Comparison of ENCODE assay signal across 10 mouse cellular contexts in genomic region chr1:172313613-172314411, GRCm38 (mm10). TPM values are rescaled to one million over a fixed set of nuclear protein-coding genes. Genes with fewer than 3 reads are reported as not detected.
DNase-seq lines count a peak whose midpoint lies in the region; ATAC-seq lines count a peak whose summit lies in the region.
"Had no signal": no experiment of that assay in that cellular context is flagged by ENCODE, and none has a peak within 500 bp of the region (broad histone marks: within the 10 kb centered on the region; RNA-seq: fewer than 3 reads in every experiment).

No protein-coding gene starts in this region.

- ATAC-seq in liver, embryonic 12.5 days: no peak
- no peak for ATAC-seq in CD4-positive, CD25-positive, alpha-beta regulatory T cell, adult 4 months

- H3K27ac ChIP-seq in forebrain, embryonic 10.5 days: peak overlapping the region; percentile 91; the same call in 1 of the 2 replicates
- no peak overlapping the region for H3K27ac ChIP-seq in liver, embryonic 12.5 days

- no peaks in the 10 kb centered on the region for H3K9me3 ChIP-seq in forebrain, embryonic 10.5 days
- no peaks in the 10 kb centered on the region for H3K9me3 ChIP-seq in liver, embryonic 12.5 days (replicated peaks)

- H3K27me3 ChIP-seq in forebrain, embryonic 10.5 days (ENCODE audit: poor library complexity, severe bottlenecking): peaks cover 41% of the 10 kb centered on the region
- no peaks in the 10 kb centered on the region for H3K27me3 ChIP-seq in liver, embryonic 12.5 days (replicated peaks)

- peaks cover 32% of the 10 kb centered on the region for H3K36me3 ChIP-seq in forebrain, embryonic 10.5 days (replicated peaks)
- H3K36me3 ChIP-seq in liver, embryonic 12.5 days: peaks cover 25% of the 10 kb centered on the region

- no peak overlapping the region for H3K9ac ChIP-seq in liver, embryonic 12.5 days

- peaks cover 80% of the 10 kb centered on the region for H3K4me1 ChIP-seq in forebrain, embryonic 10.5 days
- peaks cover 46% of the 10 kb centered on the region for H3K4me1 ChIP-seq in liver, embryonic 12.5 days

- peak overlapping the region; percentile 78 for H3K4me3 ChIP-seq in forebrain, embryonic 10.5 days
- no peak overlapping the region for H3K4me3 ChIP-seq in liver, embryonic 12.5 days

- peak; percentile 39 to 44 for DNase-seq in cerebellum, adult 18-20 months
- no peak for DNase-seq in cerebellum, postnatal 4 days (ENCODE audit: low spot score in 2 of 2)
- DNase-seq in 3T3-L1 (ENCODE audit: low read depth, low spot score): peak; percentile 87
- DNase-seq in forebrain, embryonic 10.5 days (ENCODE audit: extremely low spot score, low spot score): no peak
- no peak for DNase-seq in thymus, postnatal 14 days
- no peak for DNase-seq in frontal cortex, postnatal 14 days (ENCODE audit: low spot score in 2 of 2)
- DNase-seq: B cell, adult 2 months had no signal

- peak overlapping the region; percentile 99 for H3K4me2 ChIP-seq in liver, embryonic 12.5 days

- 70% methylated on average over 10 of the region's 10 CpGs for WGBS in forebrain, embryonic 10.5 days
- WGBS in liver, embryonic 12.5 days (ENCODE audit: insufficient replicate concordance): 74% methylated on average over 10 of the region's 10 CpGs

RNA-seq across cellular contexts. Expression of gene Kcnj9, which starts 15.3 kb away (rescaled TPM):
- polyA plus RNA-seq in forebrain, embryonic 10.5 days (2016; fragmentation: Nextera tagmentation; extraction: Ambion mirVana): 0.17 and 0.43 TPM in 2 replicates
- not detected in 2 replicates for polyA plus RNA-seq in liver, embryonic 12.5 days (2016; fragmentation: Nextera tagmentation; extraction: Ambion mirVana)
- polyA plus RNA-seq in CD4-positive, CD25-positive, alpha-beta regulatory T cell, adult 4 months (2017; shearing (Covaris generic)): not detected

RNA-seq across cellular contexts. Expression of gene Atp1a2, which starts 15.9 kb away (rescaled TPM):
- 0.86 and 2.0 TPM in 2 replicates for polyA plus RNA-seq in forebrain, embryonic 10.5 days (2016; fragmentation: Nextera tagmentation; extraction: Ambion mirVana)
- polyA plus RNA-seq in liver, embryonic 12.5 days (2016; fragmentation: Nextera tagmentation; extraction: Ambion mirVana): 0.24 and 0.36 TPM in 2 replicates
- under 1 TPM; 0.33 to 0.42 TPM for polyA plus RNA-seq in CD4-positive, CD25-positive, alpha-beta regulatory T cell, adult 4 months (2017; shearing (Covaris generic))

RNA-seq across cellular contexts. Expression of gene Kcnj10, which starts 27.2 kb away (rescaled TPM):
- 0.46 and 0.47 TPM in 2 replicates for polyA plus RNA-seq in forebrain, embryonic 10.5 days (2016; fragmentation: Nextera tagmentation; extraction: Ambion mirVana)
- polyA plus RNA-seq in liver, embryonic 12.5 days (2016; fragmentation: Nextera tagmentation; extraction: Ambion mirVana): 0.02 and 0.07 TPM in 2 replicates
- polyA plus RNA-seq in CD4-positive, CD25-positive, alpha-beta regulatory T cell, adult 4 months (2017; shearing (Covaris generic)): not detected

RNA-seq across cellular contexts. Expression of gene Igsf8, which starts 52.4 kb away (rescaled TPM):
- 53.0 and 55.4 TPM in 2 replicates for polyA plus RNA-seq in forebrain, embryonic 10.5 days (2016; fragmentation: Nextera tagmentation; extraction: Ambion mirVana)
- 19.0 and 20.5 TPM in 2 replicates for polyA plus RNA-seq in liver, embryonic 12.5 days (2016; fragmentation: Nextera tagmentation; extraction: Ambion mirVana)
- polyA plus RNA-seq in CD4-positive, CD25-positive, alpha-beta regulatory T cell, adult 4 months (2017; shearing (Covaris generic)): 1 to 10 TPM; 3.8 to 5.5 TPM

RNA-seq across cellular contexts. Expression of gene Atp1a4, which starts 55.6 kb away (rescaled TPM):
- not detected in 2 replicates for polyA plus RNA-seq in forebrain, embryonic 10.5 days (2016; fragmentation: Nextera tagmentation; extraction: Ambion mirVana)
- not detected in 2 replicates for polyA plus RNA-seq in liver, embryonic 12.5 days (2016; fragmentation: Nextera tagmentation; extraction: Ambion mirVana)
- not detected for polyA plus RNA-seq in CD4-positive, CD25-positive, alpha-beta regulatory T cell, adult 4 months (2017; shearing (Covaris generic))
- polyA plus RNA-seq: kidney, postnatal 0 days had no signal

Comparison
In these comparisons a context has a peak if more than half of its experiments do, and no peak if none do; other contexts are left out.
1. DNase-seq: peak in cerebellum, adult 18-20 months (2 of 2) and 3T3-L1 (single experiment); none in cerebellum, postnatal 4 days (0 of 2), forebrain, embryonic 10.5 days (single experiment), thymus, postnatal 14 days (single experiment) and frontal cortex, postnatal 14 days (0 of 2).